Mouse (Mus musculus) G1E (cell line): Measurements from ENCODE around the gene Dennd2a.

Experiments used
- CTCF ChIP-seq: IDR thresholded peaks from 2 replicates; pipeline ENCODE4 v1.5.1; 2012; ENCODE audit warnings: low read depth, low read length, inconsistent platforms, mixed read lengths
- GATA1 ChIP-seq: IDR thresholded peaks from 2 replicates; pipeline ENCODE4 v1.6.1; 2012; ENCODE audit warnings: borderline replicate concordance, low read length, inconsistent platforms, mixed read lengths
- POLR2AphosphoS5 ChIP-seq: IDR thresholded peaks from 2 replicates; pipeline ENCODE4 v1.6.1; 2012; ENCODE audit warnings: low read depth, low read length, inconsistent platforms; ENCODE audit not compliant: insufficient replicate concordance
- TAL1 ChIP-seq: conservative IDR thresholded peaks from 2 replicates; pipeline ENCODE4 v1.6.1; 2012; ENCODE audit warnings: low read depth, low read length, inconsistent platforms, mixed read lengths

- TF ChIP-seq CTCF (no peak), GATA1 (no peak), TAL1 (no peak), POLR2AphosphoS5 (no peak)
Measured at GRCm38 (mm10) chr6:39492161-39492560, 65.5 kb downstream of the Dennd2a start.
